ENCODE assay signal across 39 mouse cellular contexts in the genomic region with DNA sequence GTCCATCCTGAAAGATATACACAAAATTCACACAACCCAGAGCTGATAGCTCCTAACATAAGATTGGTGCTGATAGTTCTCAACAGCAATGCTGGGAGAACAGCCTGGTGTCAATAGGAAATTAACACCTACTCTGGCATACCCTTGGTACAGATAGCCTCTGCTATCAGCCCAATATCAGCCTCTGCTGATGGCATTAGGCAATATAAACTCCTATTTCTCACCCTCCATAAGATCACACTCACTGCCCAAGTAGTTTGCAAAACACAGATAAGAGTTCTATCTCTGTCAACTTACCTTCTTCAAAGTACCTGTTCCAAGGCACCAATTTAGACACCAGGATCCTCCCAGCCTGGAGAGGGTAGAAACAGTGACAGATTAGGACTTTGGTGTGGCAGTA. TPM values are rescaled to one million over a fixed set of nuclear protein-coding genes. Genes with fewer than 3 reads are reported as not detected.
"Had no signal": no experiment of that assay in that cellular context is flagged by ENCODE, and none has a peak within 500 bp of the region (broad histone marks: within the 10 kb centered on the region; RNA-seq: fewer than 3 reads in every experiment).

No protein-coding gene starts in this region.

- H3K27ac ChIP-seq: embryonic facial prominence, embryonic 10.5 days; embryonic facial prominence, embryonic 12.5 days; embryonic facial prominence, embryonic 13.5 days; embryonic facial prominence, embryonic 15.5 days; forebrain, embryonic 10.5 days; forebrain, embryonic 12.5 days; forebrain, embryonic 13.5 days; forebrain, embryonic 15.5 days; gastrocnemius, adult 2 months; heart, adult 2 months had no signal

- H3K9ac ChIP-seq: embryonic facial prominence, embryonic 12.5 days; embryonic facial prominence, embryonic 13.5 days; embryonic facial prominence, embryonic 15.5 days; forebrain, embryonic 12.5 days; forebrain, embryonic 13.5 days; forebrain, embryonic 15.5 days; forebrain, postnatal 0 days had no signal

- H3K27me3 ChIP-seq: embryonic facial prominence, embryonic 12.5 days; embryonic facial prominence, embryonic 13.5 days; embryonic facial prominence, embryonic 15.5 days; forebrain, embryonic 12.5 days; forebrain, embryonic 13.5 days; forebrain, embryonic 15.5 days had no signal

- H3K4me3 ChIP-seq: embryonic facial prominence, embryonic 10.5 days; embryonic facial prominence, embryonic 12.5 days; embryonic facial prominence, embryonic 13.5 days; embryonic facial prominence, embryonic 15.5 days; erythroblast, embryonic 14.5 days; forebrain, embryonic 10.5 days; forebrain, embryonic 12.5 days; forebrain, embryonic 13.5 days; forebrain, embryonic 15.5 days; gastrocnemius, adult 2 months; heart, adult 2 months had no signal

- H3K9me3 ChIP-seq: embryonic facial prominence, embryonic 15.5 days had no signal

- H3K36me3 ChIP-seq: embryonic facial prominence, embryonic 10.5 days; embryonic facial prominence, embryonic 12.5 days; embryonic facial prominence, embryonic 13.5 days; embryonic facial prominence, embryonic 15.5 days; forebrain, embryonic 10.5 days; forebrain, embryonic 12.5 days; forebrain, embryonic 15.5 days had no signal

- H3K4me1 ChIP-seq: embryonic facial prominence, embryonic 10.5 days; embryonic facial prominence, embryonic 12.5 days; embryonic facial prominence, embryonic 13.5 days; embryonic facial prominence, embryonic 15.5 days; forebrain, embryonic 10.5 days; forebrain, embryonic 12.5 days; forebrain, embryonic 13.5 days; forebrain, embryonic 15.5 days had no signal

- DNase-seq: cerebellum, adult 9-10 months; cerebellum, adult 9-11 months; cerebellum, postnatal 10 days; cerebellum, postnatal 14 days; cerebellum, postnatal 25 days; cerebellum, postnatal 36 days; embryo, embryonic 11 days; forebrain, postnatal 0 days; gastrocnemius, adult 2 months; gastrocnemius, postnatal 10 days; gastrocnemius, postnatal 14 days; gastrocnemius, postnatal 25 days; gastrocnemius, postnatal 36 days; heart, adult 11 months; heart, adult 18-20 months; heart, adult 2 months had no signal

RNA-seq across cellular contexts. Expression of a gene that starts 56.3 kb away (rescaled TPM):
- total RNA-seq: common myeloid progenitor, adult 5-6 weeks; forebrain, postnatal 0 days; gastrocnemius, adult 18-20 months; gastrocnemius, adult 2 months; gastrocnemius, adult 8-10 months; gastrocnemius, postnatal 10 days; gastrocnemius, postnatal 14 days; gastrocnemius, postnatal 25 days; gastrocnemius, postnatal 36 days; gastrocnemius, postnatal 4 days; granulocyte monocyte progenitor cell, adult 5-6 weeks; heart, adult 18-20 months; heart, adult 2 months; heart, adult 8-10 months had no signal
- polyA plus RNA-seq: cortical plate, adult 2 months; embryonic facial prominence, embryonic 10.5 days; embryonic facial prominence, embryonic 11.5 days; embryonic facial prominence, embryonic 12.5 days; embryonic facial prominence, embryonic 13.5 days; embryonic facial prominence, embryonic 14.5 days; embryonic facial prominence, embryonic 15.5 days; forebrain, embryonic 10.5 days; forebrain, embryonic 11.5 days; forebrain, embryonic 12.5 days; forebrain, embryonic 13.5 days; forebrain, embryonic 14.5 days; forebrain, embryonic 15.5 days; forebrain, embryonic 16.5 days; forebrain, postnatal 0 days; frontal cortex, adult 2 months; gonadal fat pad, adult 2 months; heart, adult 2 months had no signal
